9 mouse cellular contexts compared by ENCODE assay signal in genomic region chr7:127272566-127272965, GRCm38 (mm10). TPM values are rescaled to one million over a fixed set of nuclear protein-coding genes. Genes with fewer than 3 reads are reported as not detected.
A peak's percentile ranks its signal among the peaks of the same experiment; 100 is the strongest.
DNase-seq lines count a peak whose midpoint lies in the region; ATAC-seq and TF ChIP-seq lines count a peak whose summit lies in the region.
"Had no signal": no experiment of that assay in that cellular context is flagged by ENCODE, and none has a peak within 500 bp of the region (broad histone marks: within the 10 kb centered on the region; RNA-seq: fewer than 3 reads in every experiment).

No protein-coding gene starts in this region.

- H3K36me3 ChIP-seq in lung, embryonic 14.5 days (ENCODE audit: insufficient read depth): peaks cover 23% of the 10 kb centered on the region; the same call in 1 of the 2 replicates
- peaks cover 18% of the 10 kb centered on the region for H3K36me3 ChIP-seq in forebrain, embryonic 12.5 days (replicated peaks)
- peaks cover 21% of the 10 kb centered on the region for H3K36me3 ChIP-seq in intestine, embryonic 16.5 days (ENCODE audit: control insufficient read depth, insufficient read depth, low read length)
- H3K36me3 ChIP-seq in neural tube, embryonic 13.5 days: peaks cover 33% of the 10 kb centered on the region

- no peak for ATAC-seq in lung, embryonic 14.5 days (ENCODE audit: insufficient read depth)
- no peak for ATAC-seq in forebrain, embryonic 12.5 days (ENCODE audit: low FRiP score)
- ATAC-seq in intestine, embryonic 16.5 days: no peak
- ATAC-seq in neural tube, embryonic 13.5 days (ENCODE audit: low read depth): no peak

- WGBS in lung, embryonic 14.5 days: 95% methylated on average over 15 of the region's 15 CpGs
- WGBS in forebrain, embryonic 12.5 days: 97% methylated on average over 15 of the region's 15 CpGs
- WGBS in intestine, embryonic 16.5 days: 96% methylated on average over 15 of the region's 15 CpGs
- 92% methylated on average over 15 of the region's 15 CpGs for WGBS in neural tube, embryonic 13.5 days

- H3K9me3 ChIP-seq in lung, embryonic 14.5 days (ENCODE audit: low read depth, low read length): 0 out of 2 replicates have a peak, but pooled peaks cover 4% of the 10 kb centered on the region
- no peaks in the 10 kb centered on the region for H3K9me3 ChIP-seq in forebrain, embryonic 12.5 days
- peaks cover 10% of the 10 kb centered on the region for H3K9me3 ChIP-seq in intestine, embryonic 16.5 days (ENCODE audit: control insufficient read depth, low read length)
- 0 out of 2 replicates have a peak, but pooled peaks cover 5% of the 10 kb centered on the region for H3K9me3 ChIP-seq in neural tube, embryonic 13.5 days

- DNase-seq in lung, embryonic 14.5 days: no peak
- no peak for DNase-seq in lung, postnatal 10 days
- DNase-seq in Muller cell, postnatal 12 days (ENCODE audit: inconsistent ontology term): no peak
- DNase-seq in testis, postnatal 10 days (ENCODE audit: low spot score): no peak
- no peak for DNase-seq in thymus, postnatal 10 days (ENCODE audit: low spot score in 2 of 2)
- DNase-seq: right cerebral cortex, postnatal 4 days had no signal

- H3K4me3 ChIP-seq in lung, embryonic 14.5 days (ENCODE audit: low read depth, low read length): peak overlapping the region; percentile 90
- peak overlapping the region; percentile 83; the same call in 1 of the 2 replicates for H3K4me3 ChIP-seq in forebrain, embryonic 12.5 days (replicated peaks)
- peak overlapping the region; percentile 64 for H3K4me3 ChIP-seq in intestine, embryonic 16.5 days (ENCODE audit: low read length)
- H3K4me3 ChIP-seq in neural tube, embryonic 13.5 days: peak overlapping the region; percentile 85

- no peaks in the 10 kb centered on the region for H3K27me3 ChIP-seq in lung, embryonic 14.5 days (ENCODE audit: insufficient read depth, low read length)
- H3K27me3 ChIP-seq in forebrain, embryonic 12.5 days: no peaks in the 10 kb centered on the region
- no peaks in the 10 kb centered on the region for H3K27me3 ChIP-seq in intestine, embryonic 16.5 days (replicated peaks; ENCODE audit: control insufficient read depth, insufficient read depth, low read length)
- no peaks in the 10 kb centered on the region for H3K27me3 ChIP-seq in neural tube, embryonic 13.5 days

- H3K27ac ChIP-seq in lung, embryonic 14.5 days (ENCODE audit: low read depth): no peak overlapping the region
- no peak overlapping the region for H3K27ac ChIP-seq in forebrain, embryonic 12.5 days
- H3K27ac ChIP-seq in intestine, embryonic 16.5 days (ENCODE audit: low read length): peak overlapping the region; percentile 10; the same call in 1 of the 2 replicates
- H3K27ac ChIP-seq in neural tube, embryonic 13.5 days (replicated peaks): no peak overlapping the region

- no peak for TF ChIP-seq CTCF in lung, embryonic 14.5 days (IDR thresholded peaks at IDR 0.05; ENCODE audit: low read depth)

- 0 out of 2 replicates have a peak, but pooled peaks cover 3% of the 10 kb centered on the region for H3K4me1 ChIP-seq in lung, embryonic 14.5 days (ENCODE audit: insufficient read depth)
- peaks cover 14% of the 10 kb centered on the region for H3K4me1 ChIP-seq in forebrain, embryonic 12.5 days
- H3K4me1 ChIP-seq in intestine, embryonic 16.5 days (ENCODE audit: control insufficient read depth, insufficient read depth, low read length): peaks cover 23% of the 10 kb centered on the region
- peaks cover 30% of the 10 kb centered on the region for H3K4me1 ChIP-seq in neural tube, embryonic 13.5 days (replicated peaks)

- H3K4me2 ChIP-seq in lung, embryonic 14.5 days: peak overlapping the region; percentile 92
- peak overlapping the region; percentile 94 for H3K4me2 ChIP-seq in forebrain, embryonic 12.5 days
- peak overlapping the region; percentile 81 for H3K4me2 ChIP-seq in intestine, embryonic 16.5 days (ENCODE audit: low read depth, low read length)
- H3K4me2 ChIP-seq in neural tube, embryonic 13.5 days: peak overlapping the region; percentile 91

- H3K9ac ChIP-seq in lung, embryonic 14.5 days: no peak overlapping the region
- H3K9ac ChIP-seq in forebrain, embryonic 12.5 days: no peak overlapping the region
- H3K9ac ChIP-seq in intestine, embryonic 16.5 days (ENCODE audit: low read depth, low read length): peak overlapping the region; percentile 99
- peak overlapping the region; percentile 89; the same call in 1 of the 2 replicates for H3K9ac ChIP-seq in neural tube, embryonic 13.5 days

RNA-seq across cellular contexts. Expression of gene Sephs2, which starts 1.3 kb away (rescaled TPM):
- polyA plus RNA-seq in lung, embryonic 14.5 days (2014; fragmentation: Nextera tagmentation; extraction: Ambion mirVana): 85.3 and 90.4 TPM in 2 replicates
- 73.7 and 81.6 TPM in 2 replicates for polyA plus RNA-seq in forebrain, embryonic 12.5 days (2016; fragmentation: Nextera tagmentation; extraction: Ambion mirVana)
- polyA plus RNA-seq in intestine, embryonic 16.5 days (2015; fragmentation: Nextera tagmentation; extraction: Ambion mirVana): 187 and 224 TPM in 2 replicates
- polyA plus RNA-seq in neural tube, embryonic 13.5 days (2015; fragmentation: Nextera tagmentation; extraction: Ambion mirVana): 61.4 and 65.2 TPM in 2 replicates

RNA-seq across cellular contexts. Expression of gene Dctpp1, which starts 12.1 kb away (rescaled TPM):
- 202 and 226 TPM in 2 replicates for polyA plus RNA-seq in lung, embryonic 14.5 days (2014; fragmentation: Nextera tagmentation; extraction: Ambion mirVana)
- 208 and 224 TPM in 2 replicates for polyA plus RNA-seq in forebrain, embryonic 12.5 days (2016; fragmentation: Nextera tagmentation; extraction: Ambion mirVana)
- 176 and 195 TPM in 2 replicates for polyA plus RNA-seq in intestine, embryonic 16.5 days (2015; fragmentation: Nextera tagmentation; extraction: Ambion mirVana)
- polyA plus RNA-seq in neural tube, embryonic 13.5 days (2015; fragmentation: Nextera tagmentation; extraction: Ambion mirVana): 102 and 110 TPM in 2 replicates

RNA-seq across cellular contexts. Expression of gene Itgal, which starts 23.5 kb away (rescaled TPM):
- polyA plus RNA-seq in lung, embryonic 14.5 days (2014; fragmentation: Nextera tagmentation; extraction: Ambion mirVana): 1.0 and 1.6 TPM in 2 replicates
- 0.26 and 0.47 TPM in 2 replicates for polyA plus RNA-seq in forebrain, embryonic 12.5 days (2016; fragmentation: Nextera tagmentation; extraction: Ambion mirVana)
- polyA plus RNA-seq in intestine, embryonic 16.5 days (2015; fragmentation: Nextera tagmentation; extraction: Ambion mirVana): 2.4 and 2.8 TPM in 2 replicates
- polyA plus RNA-seq in neural tube, embryonic 13.5 days (2015; fragmentation: Nextera tagmentation; extraction: Ambion mirVana): 0.31 and 0.41 TPM in 2 replicates

RNA-seq across cellular contexts. Expression of gene Zfp771, which starts 28.5 kb away (rescaled TPM):
- 52.8 and 54.7 TPM in 2 replicates for polyA plus RNA-seq in lung, embryonic 14.5 days (2014; fragmentation: Nextera tagmentation; extraction: Ambion mirVana)
- 53.3 and 60.3 TPM in 2 replicates for polyA plus RNA-seq in forebrain, embryonic 12.5 days (2016; fragmentation: Nextera tagmentation; extraction: Ambion mirVana)
- polyA plus RNA-seq in intestine, embryonic 16.5 days (2015; fragmentation: Nextera tagmentation; extraction: Ambion mirVana): 34.2 and 37.8 TPM in 2 replicates
- polyA plus RNA-seq in neural tube, embryonic 13.5 days (2015; fragmentation: Nextera tagmentation; extraction: Ambion mirVana): 55.0 and 62.4 TPM in 2 replicates

RNA-seq across cellular contexts. Expression of gene Sept1, which starts 39.6 kb away (rescaled TPM):
- 20.1 and 20.3 TPM in 2 replicates for polyA plus RNA-seq in lung, embryonic 14.5 days (2014; fragmentation: Nextera tagmentation; extraction: Ambion mirVana)
- polyA plus RNA-seq in forebrain, embryonic 12.5 days (2016; fragmentation: Nextera tagmentation; extraction: Ambion mirVana): 42.6 and 43.4 TPM in 2 replicates
- polyA plus RNA-seq in intestine, embryonic 16.5 days (2015; fragmentation: Nextera tagmentation; extraction: Ambion mirVana): 15.4 and 16.3 TPM in 2 replicates
- polyA plus RNA-seq in neural tube, embryonic 13.5 days (2015; fragmentation: Nextera tagmentation; extraction: Ambion mirVana): 16.2 and 23.7 TPM in 2 replicates

Comparison
In these comparisons a context has a peak if more than half of its experiments do, and no peak if none do; other contexts are left out.
1. H3K9ac ChIP-seq: peak in intestine, embryonic 16.5 days (single experiment) and neural tube, embryonic 13.5 days (single experiment); none in lung, embryonic 14.5 days (single experiment) and forebrain, embryonic 12.5 days (single experiment).
2. Peak in every context shown above with its lines, with median percentiles within 50 percentile points of each other: H3K4me2 ChIP-seq and H3K4me3 ChIP-seq.